Mouse (Mus musculus): ENCODE data around the gene Fam20c. TPM values are rescaled to one million over a fixed set of nuclear protein-coding genes. Genes with fewer than 3 reads are reported as not detected.

Fam20c gene
- polyA plus RNA-seq, 1 experiment from 2014 or later, result 10.3 TPM

GRCm38 (mm10) chr5:138733317-138733899 lies 20.9 kb upstream of the Fam20c start:
- Histone ChIP-seq H3K36me3 (ENCODE audit: control insufficient read depth, insufficient read depth, low read length) (no peaks in the 10 kb centered on the region), H3K4me1 (replicated peaks; ENCODE audit: control insufficient read depth, insufficient read depth, low read length) (0 out of 2 replicates have a peak, but pooled peaks cover 4% of the 10 kb centered on the region), H3K27ac (ENCODE audit: low read depth, low read length) (no peak overlapping the region), H3K9me3 (ENCODE audit: control insufficient read depth, low read length) (no peaks in the 10 kb centered on the region), H3K4me2 (no peak overlapping the region), H3K27me3 (replicated peaks; ENCODE audit: control insufficient read depth, insufficient read depth, low read length) (no peaks in the 10 kb centered on the region), H3K9ac (ENCODE audit: low read depth, low read length) (no peak overlapping the region), H3K4me3 (ENCODE audit: low read depth, low read length) (no peak overlapping the region)
- ATAC-seq (replicated peaks; ENCODE audit: low FRiP score), result no peak
- WGBS, result 87% methylated on average over 11 of the region's 11 CpGs
- DNase-seq (ENCODE audit: low spot score), result no peak

- Histone ChIP-seq H3K36me3 (ENCODE audit: control insufficient read depth, insufficient read depth, low read length) (no peaks in the 10 kb centered on the region), H3K9me3 (ENCODE audit: control insufficient read depth, low read length) (no peaks in the 10 kb centered on the region), H3K27ac (ENCODE audit: low read depth, low read length) (no peak overlapping the region), H3K4me1 (replicated peaks; ENCODE audit: control insufficient read depth, insufficient read depth, low read length) (0 out of 2 replicates have a peak, but pooled peaks cover 4% of the 10 kb centered on the region), H3K27me3 (replicated peaks; ENCODE audit: control insufficient read depth, insufficient read depth, low read length) (no peaks in the 10 kb centered on the region), H3K4me3 (ENCODE audit: low read depth, low read length) (no peak overlapping the region), H3K4me2 (no peak overlapping the region), H3K9ac (ENCODE audit: low read depth, low read length) (no peak overlapping the region)
- WGBS, result 74% methylated on average over 18 of the region's 18 CpGs
- no peak for DNase-seq (ENCODE audit: low spot score)
- ATAC-seq (replicated peaks; ENCODE audit: low FRiP score), result no peak
Observed at GRCm38 (mm10) chr5:138734018-138734417, 20.3 kb upstream of the Fam20c start.

- Histone ChIP-seq H3K4me1 (replicated peaks; ENCODE audit: control insufficient read depth, insufficient read depth, low read length) (0 out of 2 replicates have a peak, but pooled peaks cover 4% of the 10 kb centered on the region), H3K4me3 (ENCODE audit: low read depth, low read length) (no peak overlapping the region), H3K9ac (ENCODE audit: low read depth, low read length) (no peak overlapping the region), H3K9me3 (ENCODE audit: control insufficient read depth, low read length) (no peaks in the 10 kb centered on the region), H3K27me3 (replicated peaks; ENCODE audit: control insufficient read depth, insufficient read depth, low read length) (no peaks in the 10 kb centered on the region), H3K27ac (ENCODE audit: low read depth, low read length) (no peak overlapping the region), H3K36me3 (ENCODE audit: control insufficient read depth, insufficient read depth, low read length) (no peaks in the 10 kb centered on the region), H3K4me2 (no peak overlapping the region)
- DNase-seq (ENCODE audit: low spot score) (no peak), ATAC-seq (replicated peaks; ENCODE audit: low FRiP score) (no peak)
- WGBS, result 81% methylated on average over 8 of the region's 8 CpGs
Observed at GRCm38 (mm10) chr5:138735201-138735757, 19.0 kb upstream of the Fam20c start.

- no peak overlapping the region for H3K4me3 ChIP-seq (ENCODE audit: low read depth, low read length)
- H3K36me3 ChIP-seq (ENCODE audit: control insufficient read depth, insufficient read depth, low read length), result no peaks in the 10 kb centered on the region
- no peak for ATAC-seq (replicated peaks; ENCODE audit: low FRiP score)
- no peaks in the 10 kb centered on the region for H3K9me3 ChIP-seq (ENCODE audit: control insufficient read depth, low read length)
- no peaks in the 10 kb centered on the region for H3K27me3 ChIP-seq (replicated peaks; ENCODE audit: control insufficient read depth, insufficient read depth, low read length)
- no peaks in the 10 kb centered on the region; the same call in 1 of the 2 replicates for H3K4me1 ChIP-seq (replicated peaks; ENCODE audit: control insufficient read depth, insufficient read depth, low read length)
- H3K4me2 ChIP-seq, result no peak overlapping the region
- H3K27ac ChIP-seq (ENCODE audit: low read depth, low read length), result no peak overlapping the region
- DNase-seq (ENCODE audit: low spot score), result no peak
- no peak overlapping the region for H3K9ac ChIP-seq (ENCODE audit: low read depth, low read length)
- WGBS, result 65% methylated on average over 3 of the region's 3 CpGs
Observed at GRCm38 (mm10) chr5:138740150-138740549, 14.2 kb upstream of the Fam20c start.

GRCm38 (mm10) chr5:138741516-138741915 lies 12.8 kb upstream of the Fam20c start:
- H3K36me3 ChIP-seq (ENCODE audit: control insufficient read depth, insufficient read depth, low read length), result no peaks in the 10 kb centered on the region
- no peaks in the 10 kb centered on the region; the same call in 1 of the 2 replicates for H3K4me1 ChIP-seq (replicated peaks; ENCODE audit: control insufficient read depth, insufficient read depth, low read length)
- H3K4me3 ChIP-seq (ENCODE audit: low read depth, low read length), result no peak overlapping the region
- no peak for DNase-seq (ENCODE audit: low spot score)
- no peaks in the 10 kb centered on the region for H3K9me3 ChIP-seq (ENCODE audit: control insufficient read depth, low read length)
- 66% methylated on average over 5 of the region's 5 CpGs for WGBS
- no peak overlapping the region for H3K4me2 ChIP-seq
- H3K9ac ChIP-seq (ENCODE audit: low read depth, low read length), result no peak overlapping the region
- H3K27ac ChIP-seq (ENCODE audit: low read depth, low read length), result no peak overlapping the region
- ATAC-seq (replicated peaks; ENCODE audit: low FRiP score), result no peak
- no peaks in the 10 kb centered on the region for H3K27me3 ChIP-seq (replicated peaks; ENCODE audit: control insufficient read depth, insufficient read depth, low read length)

- no peak for ATAC-seq (replicated peaks; ENCODE audit: low FRiP score)
- Histone ChIP-seq H3K4me1 (replicated peaks; ENCODE audit: control insufficient read depth, insufficient read depth, low read length) (no peaks in the 10 kb centered on the region; the same call in 1 of the 2 replicates), H3K36me3 (ENCODE audit: control insufficient read depth, insufficient read depth, low read length) (no peaks in the 10 kb centered on the region), H3K9me3 (ENCODE audit: control insufficient read depth, low read length) (no peaks in the 10 kb centered on the region), H3K4me2 (no peak overlapping the region), H3K27ac (ENCODE audit: low read depth, low read length) (no peak overlapping the region), H3K9ac (ENCODE audit: low read depth, low read length) (no peak overlapping the region), H3K4me3 (ENCODE audit: low read depth, low read length) (no peak overlapping the region), H3K27me3 (replicated peaks; ENCODE audit: control insufficient read depth, insufficient read depth, low read length) (no peaks in the 10 kb centered on the region)
- DNase-seq (ENCODE audit: low spot score), result no peak
- 83% methylated on average over 5 of the region's 5 CpGs for WGBS
Observed at GRCm38 (mm10) chr5:138742281-138742680, 12.0 kb upstream of the Fam20c start.

GRCm38 (mm10) chr5:138743631-138744030 lies 10.7 kb upstream of the Fam20c start:
- ATAC-seq (replicated peaks; ENCODE audit: low FRiP score) (no peak), DNase-seq (ENCODE audit: low spot score) (no peak)
- no peaks in the 10 kb centered on the region; the same call in 1 of the 2 replicates for H3K4me1 ChIP-seq (replicated peaks; ENCODE audit: control insufficient read depth, insufficient read depth, low read length)
- no peaks in the 10 kb centered on the region for H3K9me3 ChIP-seq (ENCODE audit: control insufficient read depth, low read length)
- WGBS, result 40% methylated on average over 2 of the region's 2 CpGs
- H3K27me3 ChIP-seq (replicated peaks; ENCODE audit: control insufficient read depth, insufficient read depth, low read length), result no peaks in the 10 kb centered on the region
- no peak overlapping the region for H3K27ac ChIP-seq (ENCODE audit: low read depth, low read length)
- H3K4me2 ChIP-seq, result no peak overlapping the region
- H3K36me3 ChIP-seq (ENCODE audit: control insufficient read depth, insufficient read depth, low read length), result no peaks in the 10 kb centered on the region
- no peak overlapping the region for H3K4me3 ChIP-seq (ENCODE audit: low read depth, low read length)
- H3K9ac ChIP-seq (ENCODE audit: low read depth, low read length), result no peak overlapping the region

GRCm38 (mm10) chr5:138745378-138746099 lies 8.8 kb upstream of the Fam20c start:
- Histone ChIP-seq H3K4me1 (replicated peaks; ENCODE audit: control insufficient read depth, insufficient read depth, low read length) (no peaks in the 10 kb centered on the region; the same call in 1 of the 2 replicates), H3K9ac (ENCODE audit: low read depth, low read length) (no peak overlapping the region), H3K4me3 (ENCODE audit: low read depth, low read length) (no peak overlapping the region), H3K27me3 (replicated peaks; ENCODE audit: control insufficient read depth, insufficient read depth, low read length) (no peaks in the 10 kb centered on the region), H3K36me3 (ENCODE audit: control insufficient read depth, insufficient read depth, low read length) (no peaks in the 10 kb centered on the region), H3K4me2 (no peak overlapping the region), H3K27ac (ENCODE audit: low read depth, low read length) (no peak overlapping the region), H3K9me3 (ENCODE audit: control insufficient read depth, low read length) (no peaks in the 10 kb centered on the region)
- 88% methylated on average over 5 of the region's 5 CpGs for WGBS
- ATAC-seq (replicated peaks; ENCODE audit: low FRiP score), result no peak
- DNase-seq (ENCODE audit: low spot score), result no peak

All from liver, embryonic 11.5 days (tissue).